Mouse (Mus musculus) CH12.LX (cell line): ENCODE measurements at regions not wholly inside any gene's neighbourhood (a gene's known extent, or its start where the extent isn't known, plus 50 kb on each side); places are given as distances from the start of the nearest gene placed in this dataset.

Experiments used
- DNase-seq: peaks from one replicate; pipeline ENCODE4 v3.0.0-alpha.2; 2013; ENCODE audit errors: extremely low read depth
- H3K27ac ChIP-seq: 2 replicates; pipeline ENCODE4 v1.5.1; 2012; ENCODE audit warnings: low read depth, mild to moderate bottlenecking, control low read depth, moderate library complexity; ENCODE audit not compliant: insufficient read depth
- H3K27me3 ChIP-seq: replicated peaks from 2 replicates; pipeline ENCODE3; 2012; ENCODE audit warnings: inconsistent platforms
- H3K36me3 ChIP-seq, 2 experiments: replicated peaks in 1 of 2; 2 replicates each; pipeline versions ENCODE3 to v1.6.1; 2012; ENCODE audit warnings: inconsistent platforms in 1 of 2, low read length in 1 of 2, mild to moderate bottlenecking in 1 of 2, mixed read lengths in 1 of 2, moderate library complexity in 1 of 2; ENCODE audit not compliant: control insufficient read depth in 1 of 2, insufficient read depth in 1 of 2
- H3K4me1 ChIP-seq, 2 experiments: 2 replicates each; pipeline ENCODE4 v1.6.1; 2012; ENCODE audit warnings: inconsistent platforms in 1 of 2, moderate library complexity in 1 of 2; ENCODE audit not compliant: insufficient read depth in 2 of 2, control insufficient read depth in 1 of 2
- H3K4me2 ChIP-seq: 2 replicates; pipeline ENCODE4 v1.6.1; 2012; ENCODE audit warnings: low read depth, mild to moderate bottlenecking, control low read depth; ENCODE audit not compliant: poor library complexity, insufficient read depth, severe bottlenecking
- H3K4me3 ChIP-seq, 3 experiments: fragments of 150-350 bp in 1 of 3; sonication (generic) in 1 of 3; replicated peaks in 1 of 3; 2 replicates each; pipeline versions ENCODE3 to v1.5.1; 2011 to 2012; ENCODE audit warnings: low read depth in 2 of 3, low read length in 2 of 3, mild to moderate bottlenecking in 2 of 3, moderate library complexity in 2 of 3, control low read depth in 1 of 3, improper control_type of control experiment in 1 of 3, inconsistent platforms in 1 of 3, mixed read lengths in 1 of 3; ENCODE audit not compliant: poor library complexity in 1 of 3
- H3K79me2 ChIP-seq: replicated peaks from 2 replicates; pipeline ENCODE4 v1.6.1; 2012; ENCODE audit warnings: mild to moderate bottlenecking, moderate library complexity; ENCODE audit not compliant: control insufficient read depth, poor library complexity, insufficient read depth, severe bottlenecking; ENCODE audit errors: extremely low read depth
- H3K9ac ChIP-seq: 2 replicates; pipeline ENCODE4 v1.6.1; 2012; ENCODE audit warnings: low read depth, mild to moderate bottlenecking, control low read depth, moderate library complexity; ENCODE audit not compliant: insufficient read depth
- H3K9me3 ChIP-seq: replicated peaks from 2 replicates; pipeline ENCODE3; 2012; ENCODE audit warnings: low read length, inconsistent platforms, mixed read lengths
- CHD2 ChIP-seq: IDR thresholded peaks from 2 replicates; pipeline ENCODE4 v1.6.1; 2011; ENCODE audit warnings: low read length, improper control_type of control experiment
- ELF1 ChIP-seq: IDR thresholded peaks from 2 replicates; pipeline ENCODE4 v1.6.1; 2014; ENCODE audit warnings: low read depth, mild to moderate bottlenecking, inconsistent platforms, low read length, improper control_type of control experiment
- ETS1 ChIP-seq: conservative IDR thresholded peaks from 2 replicates; pipeline ENCODE4 v1.6.1; 2012; ENCODE audit warnings: low read depth, mild to moderate bottlenecking, inconsistent platforms, low read length, improper control_type of control experiment, moderate library complexity
- GABPA ChIP-seq: IDR thresholded peaks from 2 replicates; pipeline ENCODE4 v1.6.1; 2012; ENCODE audit warnings: low read depth, low read length, improper control_type of control experiment, inconsistent platforms; ENCODE audit not compliant: insufficient replicate concordance
- HCFC1 ChIP-seq: IDR thresholded peaks from 2 replicates; pipeline ENCODE4 v1.6.1; 2012; ENCODE audit warnings: low read depth, mild to moderate bottlenecking, inconsistent platforms, low read length, improper control_type of control experiment
- JUND ChIP-seq: conservative IDR thresholded peaks from 2 replicates; pipeline ENCODE4 v1.6.1; 2011; ENCODE audit warnings: low read depth, low read length, improper control_type of control experiment
- MAX ChIP-seq: IDR thresholded peaks from 2 replicates; pipeline ENCODE4 v1.6.1; 2011; ENCODE audit warnings: low read length, improper control_type of control experiment
- MAZ ChIP-seq: IDR thresholded peaks from 2 replicates; pipeline ENCODE4 v1.6.1; 2012; ENCODE audit warnings: low read depth, mild to moderate bottlenecking, inconsistent platforms, low read length, improper control_type of control experiment, moderate library complexity
- MXI1 ChIP-seq: IDR thresholded peaks from 2 replicates; pipeline ENCODE4 v1.6.1; 2011; ENCODE audit warnings: mild to moderate bottlenecking, low read depth, low read length, improper control_type of control experiment
- MYC ChIP-seq: IDR thresholded peaks from 2 replicates; pipeline ENCODE4 v1.6.1; 2011; ENCODE audit warnings: low read depth, mild to moderate bottlenecking, improper control_type of control experiment, low read length
- PAX5 ChIP-seq: IDR thresholded peaks from 2 replicates; pipeline ENCODE4 v1.6.1; 2012; ENCODE audit warnings: low read length, inconsistent platforms, mixed read lengths
- POLR2A ChIP-seq: IDR thresholded peaks from 2 replicates; pipeline ENCODE4 v1.6.1; 2011; ENCODE audit warnings: low read depth, mild to moderate bottlenecking, improper control_type of control experiment, low read length
- POLR2AphosphoS2 ChIP-seq: IDR thresholded peaks from 2 replicates; pipeline ENCODE4 v1.6.1; 2011; ENCODE audit warnings: low read depth, low read length, improper control_type of control experiment
- SIN3A ChIP-seq: IDR thresholded peaks from 2 replicates; pipeline ENCODE4 v1.6.1; 2012; ENCODE audit warnings: low read length, improper control_type of control experiment, inconsistent platforms
- SMC3 ChIP-seq: IDR thresholded peaks from 2 replicates; pipeline ENCODE4 v1.6.1; 2011; ENCODE audit warnings: low read depth, low read length, improper control_type of control experiment
- TBP ChIP-seq: conservative IDR thresholded peaks from 2 replicates; pipeline ENCODE4 v1.6.1; 2011; ENCODE audit warnings: low read depth, low read length, improper control_type of control experiment
- UBTF ChIP-seq: IDR thresholded peaks from 2 replicates; pipeline ENCODE4 v1.6.1; 2012; ENCODE audit warnings: low read depth, mild to moderate bottlenecking, inconsistent platforms, low read length, improper control_type of control experiment, moderate library complexity
- USF1 ChIP-seq: IDR thresholded peaks from 2 replicates; pipeline ENCODE4 v1.6.1; 2014; ENCODE audit warnings: low read depth, mild to moderate bottlenecking, inconsistent platforms, low read length, improper control_type of control experiment
- USF2 ChIP-seq: conservative IDR thresholded peaks from 2 replicates; pipeline ENCODE4 v1.6.1; 2011; ENCODE audit warnings: low read depth, low read length, improper control_type of control experiment
- ZC3H11A ChIP-seq: IDR thresholded peaks from 2 replicates; pipeline ENCODE4 v1.6.1; 2012; ENCODE audit warnings: low read depth, mild to moderate bottlenecking, inconsistent platforms, low read length, improper control_type of control experiment
- ZMIZ1 ChIP-seq: IDR thresholded peaks from 2 replicates; pipeline ENCODE4 v1.6.1; 2012; ENCODE audit warnings: low read depth, mild to moderate bottlenecking, inconsistent platforms, low read length, improper control_type of control experiment
- dilution Hi-C: fragments of 300-500 bp; cut with MboI; formaldehyde crosslinking; loops from 2 replicates; pipeline ENCODE4 v1.14.3; 2020; ENCODE audit warnings: low sequenced_read_pairs; ENCODE audit not compliant: extremely low pct_unique_long_range_greater_than_20kb, extremely low pct_ligation_motif_present
- in situ Hi-C: fragments of 300-500 bp; cut with MboI; formaldehyde crosslinking; loops from 3 replicates; pipeline ENCODE4 v1.14.3; 2019; ENCODE audit warnings: low sequenced_read_pairs, low pct_ligation_motif_present, low pct_unique_long_range_greater_than_20kb, mixed read lengths

GRCm38 (mm10) chr6:70073841-70074240 lies 718.2 kb downstream of the Rpia start:
- peaks cover 0 to 25% of the 10 kb centered on the region in 2 experiments; a peak in 2 of 4 replicates for H3K4me1 ChIP-seq
- in situ Hi-C loops (no loop called here), dilution Hi-C loops (no loop called here)
- no peaks in the 10 kb centered on the region for H3K79me2 ChIP-seq
- H3K9me3 ChIP-seq, result no peaks in the 10 kb centered on the region
- no peak overlapping the region for H3K9ac ChIP-seq
- no peak overlapping the region for H3K27ac ChIP-seq
- H3K36me3 ChIP-seq, result no peaks in the 10 kb centered on the region
- H3K27me3 ChIP-seq, result no peaks in the 10 kb centered on the region
- H3K4me2 ChIP-seq, result no peak overlapping the region
- DNase-seq, result peak; percentile 33
- TF ChIP-seq SMC3, result no peak
- H3K4me3 ChIP-seq, result no peak overlapping the region

GRCm38 (mm10) chr6:70072007-70072406 lies 720.0 kb downstream of the Rpia start:
- dilution Hi-C loops, result no loop called here
- no peak for TF ChIP-seq UBTF
- TF ChIP-seq MAZ, result no peak
- TF ChIP-seq MAX, result no peak
- no peak for TF ChIP-seq GABPA
- TF ChIP-seq ZMIZ1, result no peak
- TF ChIP-seq ZC3H11A, result no peak
- TF ChIP-seq JUND, result no peak
- TF ChIP-seq POLR2A, result no peak
- TF ChIP-seq PAX5, result no peak
- no peak for TF ChIP-seq ETS1
- no peak for TF ChIP-seq MXI1
- no peak for TF ChIP-seq USF1
- TF ChIP-seq SIN3A, result no peak
- TF ChIP-seq HCFC1, result no peak
- TF ChIP-seq MYC, result no peak
- TF ChIP-seq USF2, result no peak
- TF ChIP-seq TBP, result no peak
- TF ChIP-seq POLR2AphosphoS2, result no peak
- no peak for TF ChIP-seq CHD2
- TF ChIP-seq ELF1, result no peak
- no peaks in the 10 kb centered on the region for H3K36me3 ChIP-seq
- H3K9ac ChIP-seq, result no peak overlapping the region
- no peaks in the 10 kb centered on the region for H3K9me3 ChIP-seq
- no peak overlapping the region for H3K27ac ChIP-seq
- in situ Hi-C loops, result no loop called here
- no peak for DNase-seq
- no peak overlapping the region for H3K4me3 ChIP-seq
- H3K79me2 ChIP-seq, result no peaks in the 10 kb centered on the region
- H3K27me3 ChIP-seq, result no peaks in the 10 kb centered on the region
- H3K4me1 ChIP-seq, result peaks cover 0 to 22% of the 10 kb centered on the region in 2 experiments; a peak in 2 of 4 replicates
- H3K4me2 ChIP-seq, result no peak overlapping the region
